Mouse (Mus musculus): ENCODE measurements at regions not wholly inside any gene's neighbourhood (a gene's known extent, or its start where the extent isn't known, plus 50 kb on each side); places are given as distances from the start of the nearest gene placed in this dataset.

DNA sequence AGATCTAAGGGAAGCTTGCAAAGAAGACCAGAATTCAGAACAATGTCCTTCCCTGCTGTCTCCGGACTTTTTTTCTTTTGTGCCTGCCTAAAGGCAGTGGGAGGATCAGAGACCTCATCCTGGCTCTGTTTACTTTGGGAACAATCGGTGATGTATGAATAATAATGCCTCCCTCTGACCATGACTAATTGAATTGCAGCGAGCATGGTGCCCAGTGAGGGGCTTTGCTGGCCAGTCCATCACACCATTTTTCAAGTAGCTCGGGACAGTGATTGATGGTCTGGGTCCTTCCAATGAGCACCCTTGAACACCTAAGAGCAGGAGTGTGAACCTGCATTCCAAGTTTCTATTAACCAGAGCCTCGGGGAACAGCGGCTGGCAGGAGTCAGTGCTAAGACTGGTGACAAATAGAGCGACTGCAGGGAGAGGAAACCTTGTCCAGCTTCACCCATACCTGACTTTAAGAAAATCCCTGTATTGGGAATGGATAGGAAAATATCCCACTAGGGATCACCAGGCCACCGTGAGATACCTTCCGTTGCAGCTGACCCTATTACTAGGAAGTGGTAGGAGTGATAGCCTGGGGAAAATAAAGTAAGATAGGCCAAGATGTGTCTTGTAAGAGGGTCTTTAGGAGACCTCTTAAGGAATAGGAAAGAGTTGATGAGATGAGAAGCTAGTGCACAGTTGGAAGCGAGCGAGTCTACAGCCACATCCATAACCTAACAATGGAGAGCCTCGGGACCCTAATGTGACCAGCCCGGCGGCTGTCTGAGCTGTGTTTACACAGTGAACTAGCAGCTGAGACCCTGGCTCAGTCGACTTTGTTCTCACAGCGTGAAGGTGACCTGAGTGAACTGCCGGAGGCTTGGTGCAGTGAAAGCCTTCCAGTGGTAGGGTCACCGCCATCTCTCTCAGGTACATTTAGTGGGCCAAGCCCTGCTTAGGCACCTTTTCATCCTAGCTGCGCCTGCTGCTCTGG is 140.7 kb downstream of the Foxa2 start:
- no peaks in the 10 kb centered on the region for H3K4me1 ChIP-seq (ENCODE audit: control insufficient read depth, insufficient read depth, low read length)
- H3K4me3 ChIP-seq (replicated peaks; ENCODE audit: control insufficient read depth, low read depth, low read length): no peak overlapping the region
- 52% methylated on average over 19 of the region's 19 CpGs for WGBS
- no peak overlapping the region for H3K27ac ChIP-seq (ENCODE audit: control insufficient read depth, insufficient read depth, low read depth, low read length, poor library complexity)
- TF ChIP-seq CTCF (IDR thresholded peaks at IDR 0.05; ENCODE audit: control insufficient read depth, insufficient read depth, low read length): no peak
- no peak for TF ChIP-seq POLR2A (IDR thresholded peaks at IDR 0.05; ENCODE audit: borderline replicate concordance, control insufficient read depth, low read depth, low read length)

DNA sequence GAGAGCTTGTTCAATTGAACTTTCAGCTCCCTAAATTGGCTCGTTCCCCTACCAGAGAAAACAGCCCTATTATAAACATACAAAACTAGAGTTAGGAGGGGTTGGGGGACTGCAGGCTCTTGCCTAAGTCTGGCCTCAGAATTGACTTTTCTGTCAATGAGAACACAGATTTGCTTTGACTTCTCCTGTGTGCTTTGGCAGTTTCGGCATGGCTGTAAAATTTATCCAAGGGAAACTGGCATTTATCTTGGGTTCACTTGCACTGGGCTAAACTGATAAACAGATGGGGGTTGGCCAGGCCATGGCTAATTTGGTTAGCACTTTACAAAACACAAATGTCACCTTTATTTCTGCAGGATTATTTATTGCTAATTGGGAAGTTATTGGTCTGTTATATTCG is 141.7 kb downstream of the Foxa2 start:
- WGBS: 39% methylated on average over 3 of the region's 3 CpGs
- H3K4me1 ChIP-seq (ENCODE audit: control insufficient read depth, insufficient read depth, low read length): no peaks in the 10 kb centered on the region
- H3K27ac ChIP-seq (ENCODE audit: control insufficient read depth, insufficient read depth, low read depth, low read length, poor library complexity): no peak overlapping the region
- no peak for TF ChIP-seq CTCF (IDR thresholded peaks at IDR 0.05; ENCODE audit: control insufficient read depth, insufficient read depth, low read length)
- no peak overlapping the region for H3K4me3 ChIP-seq (replicated peaks; ENCODE audit: control insufficient read depth, low read depth, low read length)

DNA sequence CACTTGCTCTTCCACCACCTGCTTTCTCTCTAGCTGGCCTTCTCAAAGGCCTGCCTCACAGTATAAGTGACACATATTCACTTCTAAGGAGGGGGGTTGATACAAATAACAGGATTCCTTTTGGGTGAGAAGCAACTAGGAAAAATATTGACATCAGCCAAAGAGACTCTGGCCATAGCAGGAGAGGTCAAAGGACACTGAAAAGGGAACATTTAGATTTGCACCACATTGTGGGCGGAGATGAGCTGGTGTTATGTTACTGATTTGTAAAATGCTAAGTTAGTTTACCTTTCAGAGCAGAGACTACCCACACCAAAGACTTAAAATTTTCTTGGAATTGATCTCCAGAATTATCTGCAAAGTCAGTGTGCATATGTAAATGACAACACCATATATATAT is 147.5 kb downstream of the Foxa2 start:
- Histone ChIP-seq H3K4me1 (ENCODE audit: control insufficient read depth, insufficient read depth, low read length) (no peaks in the 10 kb centered on the region), H3K27ac (ENCODE audit: control insufficient read depth, insufficient read depth, low read depth, low read length, poor library complexity) (no peak overlapping the region), H3K4me3 (replicated peaks; ENCODE audit: control insufficient read depth, low read depth, low read length) (no peak overlapping the region)
- WGBS: 76% methylated on average over 1 of the region's 1 CpGs
- TF ChIP-seq CTCF (IDR thresholded peaks at IDR 0.05; ENCODE audit: control insufficient read depth, insufficient read depth, low read length) (no peak), POLR2A (IDR thresholded peaks at IDR 0.05; ENCODE audit: borderline replicate concordance, control insufficient read depth, low read depth, low read length) (no peak)

DNA sequence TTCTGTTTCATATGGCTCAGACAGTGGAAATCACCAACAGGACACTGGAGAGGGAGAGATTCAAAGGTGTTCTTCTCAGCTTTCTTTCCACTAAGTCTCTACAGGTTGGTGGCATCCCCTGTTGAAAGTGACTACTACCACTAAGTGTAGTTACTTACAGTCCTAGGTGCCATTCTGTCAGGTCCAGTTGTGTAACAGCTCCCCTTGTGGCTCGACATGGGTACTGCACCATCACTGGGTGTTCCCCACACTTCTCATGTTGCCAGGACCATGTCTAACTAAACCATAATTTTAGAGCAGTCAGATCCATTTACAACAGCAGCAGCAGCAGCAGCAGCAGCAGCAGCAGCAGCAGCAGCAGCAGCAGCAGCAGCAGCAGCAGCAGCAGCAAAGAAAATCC is 151.1 kb downstream of the Foxa2 start:
- Histone ChIP-seq H3K4me3 (replicated peaks; ENCODE audit: control insufficient read depth, low read depth, low read length) (no peak overlapping the region), H3K4me1 (ENCODE audit: control insufficient read depth, insufficient read depth, low read length) (no peaks in the 10 kb centered on the region), H3K27ac (ENCODE audit: control insufficient read depth, insufficient read depth, low read depth, low read length, poor library complexity) (no peak overlapping the region)
- TF ChIP-seq POLR2A (IDR thresholded peaks at IDR 0.05; ENCODE audit: borderline replicate concordance, control insufficient read depth, low read depth, low read length) (no peak), CTCF (IDR thresholded peaks at IDR 0.05; ENCODE audit: control insufficient read depth, insufficient read depth, low read length) (peak; percentile 73)
- WGBS: 0% methylated on average over 1 of the region's 1 CpGs

DNA sequence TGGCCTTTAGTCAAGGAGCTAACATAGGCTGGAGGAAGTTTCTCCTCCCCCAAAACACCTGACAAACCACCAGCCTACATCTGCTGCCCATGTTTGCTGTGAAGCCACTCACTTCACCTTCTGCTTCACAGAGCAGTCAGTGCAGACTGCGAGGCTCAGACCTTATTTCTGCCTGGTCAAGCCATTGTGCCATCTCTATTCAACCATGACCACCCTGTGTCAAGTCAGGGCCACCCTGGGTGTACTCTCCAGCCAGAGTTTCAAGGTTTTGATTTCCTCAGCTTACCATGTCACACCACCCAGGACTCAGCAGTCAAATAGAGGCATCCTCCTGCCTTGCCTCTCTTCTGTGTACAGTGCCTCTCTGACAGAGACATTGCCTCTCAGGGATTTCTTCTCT is 152.6 kb downstream of the Foxa2 start:
- H3K4me1 ChIP-seq (ENCODE audit: control insufficient read depth, insufficient read depth, low read length): no peaks in the 10 kb centered on the region
- no peak overlapping the region for H3K27ac ChIP-seq (ENCODE audit: control insufficient read depth, insufficient read depth, low read depth, low read length, poor library complexity)
- 58% methylated on average over 1 of the region's 1 CpGs for WGBS
- no peak overlapping the region for H3K4me3 ChIP-seq (replicated peaks; ENCODE audit: control insufficient read depth, low read depth, low read length)
- TF ChIP-seq POLR2A (IDR thresholded peaks at IDR 0.05; ENCODE audit: borderline replicate concordance, control insufficient read depth, low read depth, low read length): no peak
- no peak for TF ChIP-seq CTCF (IDR thresholded peaks at IDR 0.05; ENCODE audit: control insufficient read depth, insufficient read depth, low read length)

DNA sequence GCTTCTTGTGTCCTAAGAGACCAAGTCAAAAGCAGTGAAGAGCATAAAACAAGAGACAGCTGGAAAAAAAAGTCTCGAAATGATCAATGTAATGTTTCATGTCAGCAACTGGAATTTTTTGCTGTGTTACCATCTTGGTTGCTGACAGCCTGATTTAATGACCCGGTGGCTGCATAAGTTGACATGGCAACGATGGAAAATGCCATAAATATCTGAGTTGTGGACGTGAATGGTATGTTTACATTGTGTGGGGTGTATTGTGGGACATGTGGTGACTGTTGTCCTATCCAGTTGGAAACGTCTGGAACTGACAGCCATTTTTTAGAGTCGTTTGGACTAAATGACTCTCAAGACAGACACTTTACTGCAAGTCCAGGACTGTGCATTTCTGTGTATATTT is 160.6 kb downstream of the Foxa2 start:
- TF ChIP-seq POLR2A (IDR thresholded peaks at IDR 0.05; ENCODE audit: borderline replicate concordance, control insufficient read depth, low read depth, low read length) (no peak), CTCF (IDR thresholded peaks at IDR 0.05; ENCODE audit: control insufficient read depth, insufficient read depth, low read length) (no peak)
- WGBS: 42% methylated on average over 6 of the region's 6 CpGs
- Histone ChIP-seq H3K4me3 (replicated peaks; ENCODE audit: control insufficient read depth, low read depth, low read length) (no peak overlapping the region), H3K4me1 (ENCODE audit: control insufficient read depth, insufficient read depth, low read length) (no peaks in the 10 kb centered on the region), H3K27ac (ENCODE audit: control insufficient read depth, insufficient read depth, low read depth, low read length, poor library complexity) (no peak overlapping the region)

DNA sequence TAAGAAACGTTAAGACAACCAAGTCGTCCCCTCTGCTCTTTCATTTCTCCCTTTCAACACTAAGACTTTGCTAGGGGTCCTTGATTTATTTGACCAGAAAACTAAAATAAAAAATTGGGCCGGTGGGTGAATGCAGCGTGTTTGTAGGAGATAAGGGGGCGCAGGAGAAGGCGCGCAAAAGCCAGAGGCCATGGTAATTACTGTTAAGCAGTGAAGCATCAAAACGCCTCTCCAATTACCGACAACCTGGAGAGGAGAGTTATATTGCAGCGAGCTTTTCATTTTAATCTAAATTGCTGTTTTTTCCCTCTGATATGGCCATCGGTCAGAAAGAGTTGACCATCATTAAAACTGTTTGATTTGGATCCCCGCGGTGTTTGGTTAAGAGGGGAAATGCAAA is 168.9 kb downstream of the Foxa2 start:
- no peaks in the 10 kb centered on the region for H3K4me1 ChIP-seq (ENCODE audit: control insufficient read depth, insufficient read depth, low read length)
- no peak for TF ChIP-seq POLR2A (IDR thresholded peaks at IDR 0.05; ENCODE audit: borderline replicate concordance, control insufficient read depth, low read depth, low read length)
- TF ChIP-seq CTCF (IDR thresholded peaks at IDR 0.05; ENCODE audit: control insufficient read depth, insufficient read depth, low read length): no peak
- H3K4me3 ChIP-seq (replicated peaks; ENCODE audit: control insufficient read depth, low read depth, low read length): no peak overlapping the region
- H3K27ac ChIP-seq (ENCODE audit: control insufficient read depth, insufficient read depth, low read depth, low read length, poor library complexity): no peak overlapping the region
- WGBS: 41% methylated on average over 13 of the region's 13 CpGs

DNA sequence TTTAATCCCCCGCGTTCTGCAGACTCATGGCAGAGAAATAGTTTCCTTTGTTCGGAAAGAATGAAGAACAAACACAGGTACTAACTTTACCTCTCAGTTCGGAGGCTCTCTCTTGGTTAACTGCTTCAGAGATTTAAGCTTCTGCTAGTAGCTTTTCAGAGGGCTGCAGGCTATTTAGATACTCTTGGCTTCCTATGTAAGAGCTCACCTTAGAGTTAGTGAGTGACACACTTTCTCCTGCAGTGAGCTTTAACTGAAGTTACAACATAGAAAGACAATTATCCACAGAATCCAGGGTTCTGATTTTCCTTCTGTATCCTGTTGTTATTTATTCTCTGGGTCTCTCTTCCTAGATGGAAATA is 169.2 kb downstream of the Foxa2 start:
- no peak for TF ChIP-seq CTCF (IDR thresholded peaks at IDR 0.05; ENCODE audit: control insufficient read depth, insufficient read depth, low read length)
- TF ChIP-seq POLR2A (IDR thresholded peaks at IDR 0.05; ENCODE audit: borderline replicate concordance, control insufficient read depth, low read depth, low read length): no peak
- Histone ChIP-seq H3K27ac (ENCODE audit: control insufficient read depth, insufficient read depth, low read depth, low read length, poor library complexity) (no peak overlapping the region), H3K4me1 (ENCODE audit: control insufficient read depth, insufficient read depth, low read length) (no peaks in the 10 kb centered on the region), H3K4me3 (replicated peaks; ENCODE audit: control insufficient read depth, low read depth, low read length) (no peak overlapping the region)
- WGBS: 26% methylated on average over 4 of the region's 4 CpGs
